Mouse (Mus musculus) B cell, adult 2 months (primary cell): ENCODE data around the gene Mamdc2.

ENCODE experiments used
- DNase-seq, 2 experiments: peaks; one replicate each; pipeline ENCODE4 v3.0.0; 2022

Gene Mamdc2

GRCm38 (mm10) chr19:23256771-23257170 lies 191.5 kb downstream of the Mamdc2 start:
- no peak for DNase-seq
